Mouse (Mus musculus) lung, embryonic 14.5 days (tissue): ENCODE data around the gene Ccdc174. TPM values are rescaled to one million over a fixed set of nuclear protein-coding genes. Genes with fewer than 3 reads are reported as not detected.
"Not testable (repeated sequence)": the region's sequence is repeated elsewhere in the genome, so short reads cannot be mapped to it uniquely, and the experiment has no call there.

Source experiments
- ATAC-seq: fragments of 200-750 bp; cut with Nextera tagmentation; 2 replicates; pipeline ENCODE4 v1.8.0; 2017; ENCODE audit warnings: mild to moderate bottlenecking, moderate TSS enrichment, moderate library complexity; ENCODE audit not compliant: insufficient read depth
- DNase-seq: peaks from one replicate; pipeline ENCODE4 v3.0.0-alpha.2; 2015
- H3K27ac ChIP-seq: fragments of 300-500 bp; sonication (generic); 2 replicates; pipeline ENCODE4 v1.5.1; 2014; ENCODE audit warnings: low read depth, mild to moderate bottlenecking, moderate library complexity
- H3K27me3 ChIP-seq: fragments of 300-500 bp; sonication (generic); 2 replicates; pipeline ENCODE4 v1.6.1; 2014; ENCODE audit warnings: low read length, control low read depth; ENCODE audit not compliant: insufficient read depth
- H3K36me3 ChIP-seq: fragments of 300-500 bp; sonication (generic); 2 replicates; pipeline ENCODE4 v1.6.1; 2014; ENCODE audit warnings: control low read depth; ENCODE audit not compliant: insufficient read depth
- H3K4me1 ChIP-seq: fragments of 300-500 bp; sonication (generic); 2 replicates; pipeline ENCODE4 v1.6.1; 2014; ENCODE audit warnings: antibody characterized with exemption, control low read depth; ENCODE audit not compliant: insufficient read depth
- H3K4me2 ChIP-seq: fragments of 300-500 bp; sonication (generic); 2 replicates; pipeline ENCODE4 v1.6.1; 2014; ENCODE audit warnings: mild to moderate bottlenecking
- H3K4me3 ChIP-seq: fragments of 300-500 bp; sonication (generic); 2 replicates; pipeline ENCODE4 v1.5.1; 2014; ENCODE audit warnings: low read depth, low read length
- H3K9ac ChIP-seq: fragments of 300-500 bp; sonication (generic); 2 replicates; pipeline ENCODE4 v1.6.1; 2014
- H3K9me3 ChIP-seq: fragments of 300-500 bp; sonication (generic); 2 replicates; pipeline ENCODE4 v1.6.1; 2016; ENCODE audit warnings: low read depth, low read length, control low read depth
- CTCF ChIP-seq: IDR thresholded peaks from 2 replicates; pipeline ENCODE4 v1.5.1; 2016; ENCODE audit warnings: antibody characterized with exemption, low read depth
- WGBS: fragments of 180-500 bp; shearing (Covaris S2); extraction: QIAGEN DNeasy Blood & Tissue Kit; methylation state at CpG from one replicate; pipeline ENCODE4 v1.1.7; 2014; 5-methylcytosine and 5-hydroxymethylcytosine counted together
- polyA plus RNA-seq: library from polyadenylated mRNA; unstranded; fragments of >200 nt; fragmentation: Nextera tagmentation; extraction: Ambion mirVana; gene quantifications from 2 replicates; pipeline ENCODE4 v1.2.1, GENCODE M21; 2014

Gene Ccdc174
- polyA plus RNA-seq, 1 experiment from 2014 or later, result 37.2 TPM

DNA sequence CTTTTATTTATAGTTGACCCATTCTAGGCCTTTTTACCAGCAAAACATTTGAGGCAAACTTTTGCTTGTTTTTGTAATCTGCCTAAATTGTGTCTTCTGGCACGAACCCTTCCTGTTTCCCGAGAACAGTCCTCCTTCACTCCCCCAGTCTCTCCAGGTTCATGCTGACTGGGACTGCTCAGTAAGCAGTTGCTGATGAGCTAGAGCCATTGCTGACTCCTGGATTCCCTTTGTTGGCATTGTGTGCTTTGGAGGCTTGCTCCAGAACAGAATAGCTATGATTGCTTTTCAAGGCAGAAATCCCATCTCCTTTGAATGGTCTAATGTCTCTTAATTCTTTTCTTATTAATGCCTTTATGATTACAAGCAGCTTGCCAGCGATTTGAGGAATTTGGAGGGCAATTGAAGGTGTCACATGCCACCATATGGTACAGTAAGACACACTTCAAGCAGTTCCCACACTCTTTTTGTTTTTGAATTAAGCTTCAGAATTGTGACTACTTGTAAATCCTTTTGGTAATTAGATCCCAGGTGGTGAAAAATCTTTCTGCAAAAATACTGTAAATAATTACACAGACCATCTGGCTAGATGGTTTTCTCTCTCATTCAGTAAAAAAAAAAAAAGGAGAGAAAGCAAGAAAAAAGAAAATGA, 11.5 kb downstream of the Ccdc174 start:
- no peaks in the 10 kb centered on the region for H3K4me1 ChIP-seq
- DNase-seq (no peak), ATAC-seq (no peak)
- 65% methylated on average over 3 of the region's 3 CpGs for WGBS
- no peaks in the 10 kb centered on the region for H3K27me3 ChIP-seq
- no peaks in the 10 kb centered on the region for H3K9me3 ChIP-seq
- no peak overlapping the region for H3K4me2 ChIP-seq
- no peak for TF ChIP-seq CTCF
- no peak overlapping the region for H3K27ac ChIP-seq
- H3K36me3 ChIP-seq, result peaks cover 84% of the 10 kb centered on the region
- no peak overlapping the region for H3K9ac ChIP-seq
- H3K4me3 ChIP-seq, result no peak overlapping the region

DNA sequence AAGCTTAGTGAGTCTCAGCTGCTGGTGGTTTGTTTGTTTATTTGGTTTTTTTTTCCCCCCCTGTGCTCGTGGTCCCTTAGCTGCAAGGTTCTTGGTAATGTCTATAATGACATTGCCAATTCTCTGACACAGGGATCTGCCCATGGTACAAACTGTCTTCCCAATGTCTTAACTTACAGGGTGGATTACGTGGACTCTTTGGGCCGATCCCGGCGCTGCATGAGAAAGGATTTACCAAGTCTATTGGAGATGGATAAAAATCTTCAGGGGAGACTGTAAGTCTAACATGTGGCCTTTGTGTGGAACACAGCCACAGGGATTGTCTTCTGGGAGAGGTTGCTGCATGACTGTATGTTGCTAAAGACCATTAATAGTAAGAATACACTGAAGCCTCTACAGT, 12.8 kb downstream of the Ccdc174 start:
- peaks cover 86% of the 10 kb centered on the region for H3K36me3 ChIP-seq
- H3K27me3 ChIP-seq, result no peaks in the 10 kb centered on the region
- no peak overlapping the region for H3K4me2 ChIP-seq
- no peak for ATAC-seq
- TF ChIP-seq CTCF, result no peak
- WGBS, result 85% methylated on average over 5 of the region's 5 CpGs
- H3K27ac ChIP-seq, result no peak overlapping the region
- no peak for DNase-seq
- no peak overlapping the region for H3K4me3 ChIP-seq
- H3K9ac ChIP-seq, result no peak overlapping the region
- no peaks in the 10 kb centered on the region for H3K9me3 ChIP-seq
- H3K4me1 ChIP-seq, result no peaks in the 10 kb centered on the region

GRCm38 (mm10) chr6:91891776-91892175, 13.9 kb downstream of the Ccdc174 start:
- H3K27ac ChIP-seq, result no peak overlapping the region
- ATAC-seq (no peak), DNase-seq (no peak)
- H3K4me2 ChIP-seq, result no peak overlapping the region
- H3K9ac ChIP-seq, result no peak overlapping the region
- H3K36me3 ChIP-seq, result peaks cover 87% of the 10 kb centered on the region
- no peak overlapping the region for H3K4me3 ChIP-seq
- no peaks in the 10 kb centered on the region for H3K4me1 ChIP-seq
- WGBS, result 85% methylated on average over 2 of the region's 2 CpGs
- H3K27me3 ChIP-seq, result no peaks in the 10 kb centered on the region
- no peak for TF ChIP-seq CTCF
- no peaks in the 10 kb centered on the region for H3K9me3 ChIP-seq

- ATAC-seq, result no peak
- Histone ChIP-seq H3K4me2 (no peak overlapping the region), H3K27ac (no peak overlapping the region), H3K4me1 (no peaks in the 10 kb centered on the region), H3K9me3 (no peaks in the 10 kb centered on the region), H3K4me3 (no peak overlapping the region), H3K9ac (no peak overlapping the region), H3K36me3 (peaks cover 86% of the 10 kb centered on the region), H3K27me3 (no peaks in the 10 kb centered on the region)
- DNase-seq, result no peak
- WGBS, result 89% methylated on average over 3 of the region's 3 CpGs
- no peak for TF ChIP-seq CTCF
Measured at GRCm38 (mm10) chr6:91896783-91897182, 18.9 kb downstream of the Ccdc174 start.

DNA sequence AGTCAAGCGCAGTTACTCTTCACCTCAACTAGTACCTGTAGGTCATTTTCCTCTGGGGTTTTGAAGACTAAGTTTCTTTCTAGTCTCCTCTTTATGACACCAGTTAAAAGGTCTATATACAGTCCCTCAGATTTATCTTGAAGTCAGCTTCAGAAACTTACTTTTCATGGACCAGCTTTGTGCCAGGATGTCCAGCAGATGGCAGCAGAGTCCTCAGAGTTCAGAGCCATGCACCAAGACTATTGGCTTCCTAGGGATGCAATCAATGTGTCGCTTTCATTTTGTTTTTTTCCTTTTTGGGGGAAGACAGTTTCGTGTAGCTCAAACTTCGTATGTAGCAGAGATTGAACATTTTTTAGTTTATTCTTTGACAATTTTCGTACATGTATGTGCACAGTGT, 23.7 kb downstream of the Ccdc174 start:
- no peaks in the 10 kb centered on the region for H3K27me3 ChIP-seq
- peak; percentile 58; the same call in 1 of the 2 replicates for ATAC-seq
- H3K9ac ChIP-seq, result no peak overlapping the region
- DNase-seq, result peak; percentile 94
- peak; percentile 88 for TF ChIP-seq CTCF
- H3K4me1 ChIP-seq, result no peaks in the 10 kb centered on the region
- H3K4me3 ChIP-seq, result no peak overlapping the region
- no peaks in the 10 kb centered on the region for H3K9me3 ChIP-seq
- H3K36me3 ChIP-seq, result peaks cover 49% of the 10 kb centered on the region
- no peak overlapping the region for H3K27ac ChIP-seq
- WGBS, result 27% methylated on average over 5 of the region's 5 CpGs
- no peak overlapping the region for H3K4me2 ChIP-seq

DNA sequence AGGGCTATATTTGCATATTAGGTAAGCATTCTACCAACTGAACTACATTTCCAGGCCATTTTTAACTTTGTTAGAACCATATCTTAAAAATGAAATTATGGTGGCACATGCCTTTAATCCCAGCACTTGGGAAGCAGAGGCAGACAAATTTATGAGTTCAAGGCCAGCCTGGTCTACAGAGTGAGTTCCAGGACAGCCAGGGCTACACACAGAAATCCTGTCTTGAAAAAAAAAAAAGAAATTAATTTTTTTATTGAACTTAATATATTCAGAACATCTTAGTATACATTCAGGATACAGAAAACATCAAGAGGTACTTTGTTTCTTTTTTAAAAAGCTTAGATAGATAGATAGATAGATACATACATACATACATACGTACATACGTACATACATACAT, 24.7 kb downstream of the Ccdc174 start, which contains the start of gene 4930590J08Rik:
TSS of gene 4930590J08Rik (plus strand) at position 301 of the 400 bp plus-strand sequence.
- not testable (repeated sequence) for H3K9me3 ChIP-seq, H3K9ac ChIP-seq, H3K4me1 ChIP-seq, DNase-seq, H3K27me3 ChIP-seq, ATAC-seq, H3K27ac ChIP-seq, H3K4me2 ChIP-seq, H3K4me3 ChIP-seq
- WGBS, result 94% methylated on average over 2 of the region's 2 CpGs
- H3K36me3 ChIP-seq, result peaks cover 39% of the 10 kb centered on the region

DNA sequence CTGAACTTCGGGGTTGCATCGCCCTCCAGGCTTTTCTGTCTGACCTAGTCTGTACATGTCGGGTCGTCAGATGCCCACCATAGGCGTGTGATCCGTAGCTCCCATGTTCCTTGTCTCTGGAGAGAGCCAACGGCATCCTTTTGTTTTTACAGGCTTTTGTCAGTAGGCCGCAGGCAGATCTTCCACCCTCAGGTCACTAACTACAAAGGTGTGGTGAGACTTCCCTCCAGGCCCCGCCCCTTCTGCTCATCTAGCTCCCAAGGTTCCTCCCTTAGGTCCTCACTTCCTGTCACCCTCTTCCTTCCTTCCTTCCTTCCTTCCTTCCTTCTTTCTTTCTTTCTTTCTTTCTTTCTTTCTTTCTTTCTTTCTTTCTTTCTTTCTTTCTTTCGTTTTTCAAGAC, 36.2 kb downstream of the Ccdc174 start:
- Histone ChIP-seq H3K36me3 (no peaks in the 10 kb centered on the region), H3K4me2 (no peak overlapping the region), H3K27ac (no peak overlapping the region), H3K4me1 (no peaks in the 10 kb centered on the region), H3K27me3 (no peaks in the 10 kb centered on the region), H3K9ac (no peak overlapping the region), H3K4me3 (no peak overlapping the region), H3K9me3 (no peaks in the 10 kb centered on the region)
- 86% methylated on average over 10 of the region's 10 CpGs for whole genome bisulfite sequencing
- TF ChIP-seq CTCF, result no peak
- no peak for ATAC-seq
- no peak for DNase-seq
